Mouse (Mus musculus): ENCODE data around the gene Mink1. TPM values are rescaled to one million over a fixed set of nuclear protein-coding genes. Genes with fewer than 3 reads are reported as not detected.

The Mink1 gene
- polyA plus RNA-seq, 1 experiment: 120 TPM

GRCm38 (mm10) chr11:70621972-70622814, 59.5 kb downstream of the Mink1 start:
- no peaks in the 10 kb centered on the region for H3K4me1 ChIP-seq (ENCODE audit: control insufficient read depth, insufficient read depth, low read length)
- no peak for DNase-seq
- no peak for TF ChIP-seq CTCF (IDR thresholded peaks at IDR 0.05; ENCODE audit: insufficient read depth, low read length)
- TF ChIP-seq POLR2A (IDR thresholded peaks at IDR 0.05; ENCODE audit: borderline replicate concordance, extremely low read depth, low read depth, low read length): no peak

GRCm38 (mm10) chr11:70623053-70623742, 60.5 kb downstream of the Mink1 start:
- TF ChIP-seq POLR2A (IDR thresholded peaks at IDR 0.05; ENCODE audit: borderline replicate concordance, extremely low read depth, low read depth, low read length) (no peak), CTCF (IDR thresholded peaks at IDR 0.05; ENCODE audit: insufficient read depth, low read length) (0 out of 2 replicates have a peak, but pooled peaks have one; percentile 2)
- no peak for DNase-seq
- WGBS: 68% methylated on average over 10 of the region's 10 CpGs
- Histone ChIP-seq H3K4me3 (replicated peaks; ENCODE audit: extremely low read depth, low read depth, low read length) (no peak overlapping the region), H3K4me1 (ENCODE audit: control insufficient read depth, insufficient read depth, low read length) (no peaks in the 10 kb centered on the region)

More at GRCm38 (mm10) chr11:70621972-70622814, 59.5 kb downstream of the Mink1 start:
- no peak overlapping the region for H3K4me3 ChIP-seq (replicated peaks; ENCODE audit: extremely low read depth, low read depth, low read length)
- 29% methylated on average over 7 of the region's 7 CpGs for WGBS

GRCm38 (mm10) chr11:70625473-70625872, 62.8 kb downstream of the Mink1 start:
- 35% methylated on average over 4 of the region's 4 CpGs for WGBS
- no peak for TF ChIP-seq POLR2A (IDR thresholded peaks at IDR 0.05; ENCODE audit: borderline replicate concordance, extremely low read depth, low read depth, low read length)
- TF ChIP-seq CTCF (IDR thresholded peaks at IDR 0.05; ENCODE audit: insufficient read depth, low read length): peak; percentile 72
- no peak overlapping the region for H3K4me3 ChIP-seq (replicated peaks; ENCODE audit: extremely low read depth, low read depth, low read length)
- H3K4me1 ChIP-seq (ENCODE audit: control insufficient read depth, insufficient read depth, low read length): no peaks in the 10 kb centered on the region
- DNase-seq: no peak

- WGBS: 64% methylated on average over 4 of the region's 4 CpGs
Observed at GRCm38 (mm10) chr11:70626877-70627276, 64.2 kb downstream of the Mink1 start.

GRCm38 (mm10) chr11:70628431-70628830, 65.8 kb downstream of the Mink1 start:
- H3K4me3 ChIP-seq (replicated peaks; ENCODE audit: extremely low read depth, low read depth, low read length): no peak overlapping the region
- no peaks in the 10 kb centered on the region for H3K4me1 ChIP-seq (ENCODE audit: control insufficient read depth, insufficient read depth, low read length)
- 49% methylated on average over 2 of the region's 2 CpGs for WGBS
- no peak for TF ChIP-seq CTCF (IDR thresholded peaks at IDR 0.05; ENCODE audit: insufficient read depth, low read length)
- TF ChIP-seq POLR2A (IDR thresholded peaks at IDR 0.05; ENCODE audit: borderline replicate concordance, extremely low read depth, low read depth, low read length): no peak
- DNase-seq: no peak

More at GRCm38 (mm10) chr11:70626877-70627276, 64.2 kb downstream of the Mink1 start:
- no peaks in the 10 kb centered on the region for H3K4me1 ChIP-seq (ENCODE audit: control insufficient read depth, insufficient read depth, low read length)
- H3K4me3 ChIP-seq (replicated peaks; ENCODE audit: extremely low read depth, low read depth, low read length): no peak overlapping the region
- TF ChIP-seq POLR2A (IDR thresholded peaks at IDR 0.05; ENCODE audit: borderline replicate concordance, extremely low read depth, low read depth, low read length): no peak
- no peak for TF ChIP-seq CTCF (IDR thresholded peaks at IDR 0.05; ENCODE audit: insufficient read depth, low read length)
- DNase-seq: no peak

GRCm38 (mm10) chr11:70629557-70629956, 66.9 kb downstream of the Mink1 start:
- 47% methylated on average over 5 of the region's 5 CpGs for WGBS
- TF ChIP-seq POLR2A (IDR thresholded peaks at IDR 0.05; ENCODE audit: borderline replicate concordance, extremely low read depth, low read depth, low read length): no peak
- TF ChIP-seq CTCF (IDR thresholded peaks at IDR 0.05; ENCODE audit: insufficient read depth, low read length): 0 out of 2 replicates have a peak, but pooled peaks have one; percentile 1
- Histone ChIP-seq H3K4me3 (replicated peaks; ENCODE audit: extremely low read depth, low read depth, low read length) (no peak overlapping the region), H3K4me1 (ENCODE audit: control insufficient read depth, insufficient read depth, low read length) (no peaks in the 10 kb centered on the region)
- no peak for DNase-seq

- Histone ChIP-seq H3K4me1 (ENCODE audit: control insufficient read depth, insufficient read depth, low read length) (no peaks in the 10 kb centered on the region), H3K4me3 (replicated peaks; ENCODE audit: extremely low read depth, low read depth, low read length) (no peak overlapping the region)
- WGBS: 73% methylated on average over 7 of the region's 7 CpGs
- DNase-seq: no peak
- TF ChIP-seq CTCF (IDR thresholded peaks at IDR 0.05; ENCODE audit: insufficient read depth, low read length) (no peak), POLR2A (IDR thresholded peaks at IDR 0.05; ENCODE audit: borderline replicate concordance, extremely low read depth, low read depth, low read length) (no peak)
Observed at GRCm38 (mm10) chr11:70630129-70630528, 67.4 kb downstream of the Mink1 start.

- DNase-seq: no peak
Observed at GRCm38 (mm10) chr11:70635601-70636000, 72.9 kb downstream of the Mink1 start.

GRCm38 (mm10) chr11:70637764-70638163, 75.1 kb downstream of the Mink1 start:
- no peak overlapping the region for H3K4me3 ChIP-seq (replicated peaks; ENCODE audit: extremely low read depth, low read depth, low read length)
- WGBS: 95% methylated on average over 1 of the region's 1 CpGs
- no peak for DNase-seq
- no peak for TF ChIP-seq CTCF (IDR thresholded peaks at IDR 0.05; ENCODE audit: insufficient read depth, low read length)
- no peak for TF ChIP-seq POLR2A (IDR thresholded peaks at IDR 0.05; ENCODE audit: borderline replicate concordance, extremely low read depth, low read depth, low read length)
- H3K4me1 ChIP-seq (ENCODE audit: control insufficient read depth, insufficient read depth, low read length): no peaks in the 10 kb centered on the region

More at GRCm38 (mm10) chr11:70635601-70636000, 72.9 kb downstream of the Mink1 start:
- TF ChIP-seq POLR2A (IDR thresholded peaks at IDR 0.05; ENCODE audit: borderline replicate concordance, extremely low read depth, low read depth, low read length) (no peak), CTCF (IDR thresholded peaks at IDR 0.05; ENCODE audit: insufficient read depth, low read length) (no peak)
- 81% methylated on average over 4 of the region's 4 CpGs for WGBS
- H3K4me1 ChIP-seq (ENCODE audit: control insufficient read depth, insufficient read depth, low read length): no peaks in the 10 kb centered on the region
- no peak overlapping the region for H3K4me3 ChIP-seq (replicated peaks; ENCODE audit: extremely low read depth, low read depth, low read length)

Measured in lung, adult 2 months (tissue).